Mouse (Mus musculus): Measurements from ENCODE around the gene Stk11ip.

Gene Stk11ip

GRCm38 (mm10) chr1:75521321-75522031 lies at the start of gene Stk11ip:
Stk11ip (plus strand) TSS chr1:75521529.
- peak; percentile 90 to 91 for DNase-seq (ENCODE audit: low spot score in 2 of 2)

GRCm38 (mm10) chr1:75476441-75476840 lies 44.9 kb upstream of the Stk11ip start:
- DNase-seq (ENCODE audit: low spot score in 2 of 2), result no peak

GRCm38 (mm10) chr1:75477264-75477965 lies 43.9 kb upstream of the Stk11ip start:
- DNase-seq (ENCODE audit: low spot score in 2 of 2), result peak; percentile 73 to 78

- no peak for DNase-seq (ENCODE audit: low spot score in 2 of 2)
Observed at GRCm38 (mm10) chr1:75477966-75478290, 43.4 kb upstream of the Stk11ip start.

GRCm38 (mm10) chr1:75478497-75478896 lies 42.8 kb upstream of the Stk11ip start:
- no peak for DNase-seq (ENCODE audit: low spot score in 2 of 2)

GRCm38 (mm10) chr1:75478916-75479634 lies 42.3 kb upstream of the Stk11ip start, which contains the start of the genes Chpf and Tmem198:
Chpf (minus strand) TSS chr1:75479307.
Tmem198 (plus strand) TSS chr1:75479532.
- DNase-seq (ENCODE audit: low spot score in 2 of 2), result peak; percentile 97

- no peak for DNase-seq (ENCODE audit: low spot score in 2 of 2)
Observed at GRCm38 (mm10) chr1:75479635-75479989, 41.7 kb upstream of the Stk11ip start.

- no peak for DNase-seq (ENCODE audit: low spot score in 2 of 2)
Observed at GRCm38 (mm10) chr1:75480036-75480435, 41.3 kb upstream of the Stk11ip start.

- peak in 1 of 2 experiments; percentile 44 for DNase-seq (ENCODE audit: low spot score in 2 of 2)
Observed at GRCm38 (mm10) chr1:75480735-75481134, 40.6 kb upstream of the Stk11ip start.

GRCm38 (mm10) chr1:75486561-75486960 lies 34.8 kb upstream of the Stk11ip start:
- no peak for DNase-seq (ENCODE audit: low spot score in 2 of 2)

- DNase-seq (ENCODE audit: low spot score in 2 of 2), result no peak
Observed at GRCm38 (mm10) chr1:75487040-75487404, 34.3 kb upstream of the Stk11ip start.

GRCm38 (mm10) chr1:75487405-75488161 lies 33.7 kb upstream of the Stk11ip start:
- DNase-seq (ENCODE audit: low spot score in 2 of 2), result peak; percentile 56 to 58

GRCm38 (mm10) chr1:75490785-75491551 lies 30.4 kb upstream of the Stk11ip start:
- no peak for DNase-seq (ENCODE audit: low spot score in 2 of 2)

- no peak for DNase-seq (ENCODE audit: low spot score in 2 of 2)
Observed at GRCm38 (mm10) chr1:75492579-75493170, 28.7 kb upstream of the Stk11ip start.

GRCm38 (mm10) chr1:75494878-75495548 lies 26.3 kb upstream of the Stk11ip start:
- DNase-seq (ENCODE audit: low spot score in 2 of 2), result no peak

- DNase-seq (ENCODE audit: low spot score in 2 of 2), result no peak
Observed at GRCm38 (mm10) chr1:75498897-75499296, 22.4 kb upstream of the Stk11ip start.

- DNase-seq (ENCODE audit: low spot score in 2 of 2), result no peak
Observed at GRCm38 (mm10) chr1:75499441-75499840, 21.9 kb upstream of the Stk11ip start.

GRCm38 (mm10) chr1:75501905-75502304 lies 19.4 kb upstream of the Stk11ip start:
- DNase-seq (ENCODE audit: low spot score in 2 of 2), result no peak

GRCm38 (mm10) chr1:75502945-75503650 lies 18.2 kb upstream of the Stk11ip start:
- DNase-seq (ENCODE audit: low spot score in 2 of 2), result no peak

- DNase-seq (ENCODE audit: low spot score in 2 of 2), result no peak
Observed at GRCm38 (mm10) chr1:75503651-75503980, 17.7 kb upstream of the Stk11ip start.

Measured in right cerebral cortex, postnatal 36 days (tissue).